21 mouse cellular contexts compared by ENCODE assay signal in the genomic region with DNA sequence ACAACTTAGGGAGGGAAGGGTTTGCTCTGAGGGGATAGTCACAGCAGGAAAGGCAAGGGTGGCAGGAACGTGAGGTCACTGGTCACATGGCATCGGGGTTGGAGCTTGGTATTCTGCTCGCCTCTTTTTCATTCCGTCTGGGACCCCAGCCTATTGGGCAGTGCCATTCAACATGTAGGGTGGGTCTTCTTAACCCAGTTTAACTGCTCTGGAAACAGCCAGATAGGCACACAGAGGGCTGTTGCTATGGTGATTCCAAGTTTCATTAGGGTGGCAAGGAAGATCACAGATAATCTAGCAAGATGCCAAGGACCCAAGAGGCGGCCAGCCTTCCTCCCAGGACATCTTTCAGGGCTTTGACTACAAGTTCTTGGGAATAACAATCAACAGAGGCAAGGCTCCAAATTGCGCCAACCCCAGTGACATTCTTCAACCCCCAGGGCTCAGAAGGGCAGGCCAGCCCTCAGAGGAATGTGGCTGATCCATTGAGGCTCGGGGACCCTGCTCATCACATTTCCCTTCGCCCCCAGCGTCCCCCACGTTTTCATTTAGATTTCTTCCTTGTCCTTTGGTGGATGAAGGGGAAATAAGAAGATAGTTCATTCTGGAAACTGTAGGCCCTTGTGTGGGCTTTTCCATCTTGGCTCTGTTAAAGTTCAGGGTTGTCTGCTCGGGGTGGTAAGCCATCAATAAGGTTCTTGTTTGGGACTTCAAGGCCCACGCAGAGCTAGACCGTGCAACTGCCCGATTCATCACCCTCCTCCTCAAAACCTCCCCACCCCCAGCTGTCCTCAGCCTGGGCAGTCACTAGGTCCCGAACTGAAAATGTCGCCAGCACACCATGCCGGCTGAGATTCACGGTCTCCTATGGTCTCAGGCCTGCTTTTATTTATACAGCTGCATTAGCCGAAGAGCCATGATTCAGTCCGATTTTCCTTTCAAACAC. TPM values are rescaled to one million over a fixed set of nuclear protein-coding genes. Genes with fewer than 3 reads are reported as not detected.
DNase-seq lines count a peak whose midpoint lies in the region; ATAC-seq and TF ChIP-seq lines count a peak whose summit lies in the region.
"Had no signal": no experiment of that assay in that cellular context is flagged by ENCODE, and none has a peak within 500 bp of the region (broad histone marks: within the 10 kb centered on the region; RNA-seq: fewer than 3 reads in every experiment).

No protein-coding gene starts in this region.

- H3K27me3 ChIP-seq in hindbrain, embryonic 15.5 days, result no peaks in the 10 kb centered on the region
- H3K27me3 ChIP-seq in hindbrain, embryonic 11.5 days (ENCODE audit: control insufficient read depth, insufficient read depth, low read length), result no peaks in the 10 kb centered on the region
- H3K27me3 ChIP-seq: embryonic facial prominence, embryonic 13.5 days; hindbrain, embryonic 12.5 days; midbrain, embryonic 13.5 days had no signal

- no peak for TF ChIP-seq POLR2A in olfactory bulb, adult 2 months (IDR thresholded peaks at IDR 0.05; ENCODE audit: insufficient read depth, low read depth, low read length)

- 0 out of 2 replicates have a peak, but pooled peaks cover 7% of the 10 kb centered on the region for H3K4me1 ChIP-seq in hindbrain, embryonic 15.5 days (replicated peaks)
- H3K4me1 ChIP-seq in hindbrain, embryonic 11.5 days (replicated peaks; ENCODE audit: control insufficient read depth, insufficient read depth, low read length), result no peaks in the 10 kb centered on the region
- H3K4me1 ChIP-seq in olfactory bulb, adult 2 months (ENCODE audit: control insufficient read depth, insufficient read depth, low read length), result peaks cover 10% of the 10 kb centered on the region
- H3K4me1 ChIP-seq: hindbrain, embryonic 12.5 days had no signal

- H3K4me3 ChIP-seq in hindbrain, embryonic 15.5 days, result no peak overlapping the region
- H3K4me3 ChIP-seq in hindbrain, embryonic 11.5 days (ENCODE audit: low read depth, low read length), result no peak overlapping the region
- no peak overlapping the region for H3K4me3 ChIP-seq in olfactory bulb, adult 2 months (ENCODE audit: insufficient read depth, low read depth, low read length)
- H3K4me3 ChIP-seq: embryonic facial prominence, embryonic 13.5 days; hindbrain, embryonic 12.5 days; midbrain, embryonic 13.5 days had no signal

- H3K9ac ChIP-seq in hindbrain, embryonic 15.5 days, result no peak overlapping the region
- H3K9ac ChIP-seq in hindbrain, embryonic 11.5 days (ENCODE audit: low read depth, low read length), result no peak overlapping the region
- H3K9ac ChIP-seq: embryonic facial prominence, embryonic 13.5 days; hindbrain, embryonic 12.5 days; liver, embryonic 14.5 days; midbrain, embryonic 13.5 days had no signal

- intact Hi-C loops in left cerebral cortex, postnatal 14 days (cut with DNase I), result no loop called here
- intact Hi-C loops in left cerebral cortex, postnatal 36 days (cut with DNase I), result no loop called here

- no peaks in the 10 kb centered on the region for H3K9me3 ChIP-seq in hindbrain, embryonic 15.5 days
- no peaks in the 10 kb centered on the region for H3K9me3 ChIP-seq in hindbrain, embryonic 11.5 days (ENCODE audit: control insufficient read depth, low read length)
- H3K9me3 ChIP-seq: embryonic facial prominence, embryonic 13.5 days; hindbrain, embryonic 12.5 days; midbrain, embryonic 13.5 days had no signal

- H3K27ac ChIP-seq in hindbrain, embryonic 15.5 days (replicated peaks), result no peak overlapping the region
- no peak overlapping the region for H3K27ac ChIP-seq in hindbrain, embryonic 11.5 days (ENCODE audit: low read depth, low read length)
- peak overlapping the region; percentile 17; the same call in 1 of the 2 replicates for H3K27ac ChIP-seq in olfactory bulb, adult 2 months (ENCODE audit: insufficient read depth, low read depth, low read length)
- H3K27ac ChIP-seq: embryonic facial prominence, embryonic 13.5 days; hindbrain, embryonic 12.5 days; liver, embryonic 14.5 days; midbrain, embryonic 13.5 days had no signal

- peak; percentile 66; the same call in 1 of the 2 replicates for ATAC-seq in hindbrain, embryonic 15.5 days (ENCODE audit: low FRiP score, low read depth)
- no peak for ATAC-seq in hindbrain, embryonic 11.5 days (ENCODE audit: low FRiP score)
- ATAC-seq in inflammation-experienced regulatory T-cells, adult 6 months, result no peak
- ATAC-seq: midbrain, embryonic 13.5 days had no signal

- peak; percentile 48 to 68 for DNase-seq in adrenal gland, adult (ENCODE audit: inconsistent age in 2 of 2, low spot score in 1 of 2)
- DNase-seq in adrenal gland, adult 18-20 months (ENCODE audit: low spot score in 2 of 2), result no peak
- DNase-seq in hindbrain, embryonic 11.5 days (ENCODE audit: low spot score), result no peak
- peak; percentile 26 to 35 for DNase-seq in left cerebral cortex, postnatal 14 days (ENCODE audit: low spot score in 2 of 2)
- no peak for DNase-seq in left cerebral cortex, postnatal 36 days (ENCODE audit: low spot score in 2 of 2)
- DNase-seq: cerebellum, postnatal 10 days; heart, postnatal 10 days; kidney, adult 2 months; kidney, postnatal 14 days; right cerebral cortex, postnatal 4 days; thymus, postnatal 25 days had no signal

- no peak for TF ChIP-seq CTCF in olfactory bulb, adult 2 months (IDR thresholded peaks at IDR 0.05; ENCODE audit: insufficient read depth, low read depth, low read length)

- 68% methylated on average over 20 of the region's 20 CpGs for WGBS in hindbrain, embryonic 15.5 days
- WGBS in hindbrain, embryonic 11.5 days, result 70% methylated on average over 20 of the region's 20 CpGs
- WGBS in olfactory bulb, adult 2 months, result 69% methylated on average over 20 of the region's 20 CpGs

- no peaks in the 10 kb centered on the region for H3K36me3 ChIP-seq in hindbrain, embryonic 15.5 days
- H3K36me3 ChIP-seq in hindbrain, embryonic 11.5 days (ENCODE audit: control insufficient read depth, insufficient read depth, low read length), result no peaks in the 10 kb centered on the region
- H3K36me3 ChIP-seq: embryonic facial prominence, embryonic 13.5 days; hindbrain, embryonic 12.5 days; midbrain, embryonic 13.5 days had no signal

- no peak overlapping the region for H3K4me2 ChIP-seq in hindbrain, embryonic 15.5 days
- H3K4me2 ChIP-seq in hindbrain, embryonic 11.5 days (replicated peaks; ENCODE audit: low read depth, low read length), result no peak overlapping the region
- H3K4me2 ChIP-seq: embryonic facial prominence, embryonic 13.5 days; heart, embryonic 11.5 days; hindbrain, embryonic 12.5 days; midbrain, embryonic 13.5 days had no signal

RNA-seq across cellular contexts. Expression of a gene that starts 52.2 kb away (rescaled TPM):
- 10 to 100 TPM; 36.0 to 43.6 TPM for total RNA-seq in adrenal gland, adult 18-20 months (2021)
- 14.5 and 16.4 TPM in 2 replicates for polyA plus RNA-seq in hindbrain, embryonic 15.5 days (2015; fragmentation: Nextera tagmentation; extraction: Ambion mirVana)
- polyA plus RNA-seq in hindbrain, embryonic 11.5 days (2014; fragmentation: Nextera tagmentation; extraction: Ambion mirVana), result 3.7 and 5.5 TPM in 2 replicates
- 10 to 100 TPM; 11.9 to 13.4 TPM for total RNA-seq in left cerebral cortex, postnatal 14 days (2021)
- 10 to 100 TPM in 1 of 2 experiments, 1 to 10 TPM in 1; 6.7 to 10.2 TPM for total RNA-seq in left cerebral cortex, postnatal 36 days (2021)
- not detected in 2 replicates for polyA plus RNA-seq in olfactory bulb, adult 2 months (2012; ENCODE audit: insufficient read depth, insufficient read length, low replicate concordance, missing spikeins)
- not detected for polyA plus RNA-seq in inflammation-experienced regulatory T-cells, adult 6 months (2017; shearing (Covaris generic))
- total RNA-seq: granulocyte monocyte progenitor cell, adult 5-6 weeks; neutrophil, adult 5-6 weeks had no signal

Comparison
In these comparisons a context has a peak if more than half of its experiments do, and no peak if none do; other contexts are left out.
1. DNase-seq: peak in adrenal gland, adult (2 of 2) and left cerebral cortex, postnatal 14 days (2 of 2); none in adrenal gland, adult 18-20 months (0 of 2), hindbrain, embryonic 11.5 days (single experiment) and left cerebral cortex, postnatal 36 days (0 of 2).